Mouse (Mus musculus) cerebellum, adult 2 months (tissue): ENCODE results near the gene Nfya. TPM values are rescaled to one million over a fixed set of nuclear protein-coding genes. Genes with fewer than 3 reads are reported as not detected.

ENCODE experiments used
- DNase-seq, 2 experiments: peaks; one replicate each; pipeline ENCODE4 v3.0.0; 2021
- H3K27ac ChIP-seq: fragments of 200-500 bp; 2 replicates; pipeline ENCODE4 v1.5.1; 2012; ENCODE audit warnings: low read length, control low read depth, inconsistent platforms; ENCODE audit not compliant: insufficient read depth
- H3K27me3 ChIP-seq: fragments of 200-500 bp; 2 replicates; pipeline ENCODE4 v1.6.1; 2012; ENCODE audit warnings: inconsistent platforms, mild to moderate bottlenecking, low read length, moderate library complexity; ENCODE audit not compliant: control insufficient read depth, insufficient read depth
- H3K4me1 ChIP-seq: fragments of 200-500 bp; 2 replicates; pipeline ENCODE4 v1.6.1; 2011; ENCODE audit warnings: low read length; ENCODE audit not compliant: control insufficient read depth, insufficient read depth
- H3K4me3 ChIP-seq: fragments of 200-500 bp; replicated peaks from 2 replicates; pipeline ENCODE3; 2011; ENCODE audit warnings: mild to moderate bottlenecking, low read depth, low read length, control low read depth; ENCODE audit not compliant: insufficient read depth
- CTCF ChIP-seq: fragments of 200-500 bp; IDR thresholded peaks from 2 replicates; pipeline ENCODE4 v1.5.1; 2011; ENCODE audit warnings: low read depth, mild to moderate bottlenecking, control low read depth, low read length, moderate library complexity, borderline replicate concordance; ENCODE audit not compliant: insufficient read depth
- POLR2A ChIP-seq: fragments of 200-500 bp; IDR thresholded peaks from 2 replicates; pipeline ENCODE4 v1.6.1; 2011; ENCODE audit warnings: low read length, control low read depth, borderline replicate concordance; ENCODE audit not compliant: insufficient read depth
- WGBS: fragments of 180-500 bp; shearing (Covaris S2); methylation state at CpG from one replicate; pipeline ENCODE4 v1.1.7; 2018; 5-methylcytosine and 5-hydroxymethylcytosine counted together
- polyA plus RNA-seq: library from polyadenylated mRNA; depleted of rRNA; stranded (reverse); fragments of >200 nt; gene quantifications from 2 replicates; pipeline ENCODE4 v1.2.3, GENCODE M21; 2012

Gene Nfya
- polyA plus RNA-seq, 1 experiment = 20.3 TPM

GRCm38 (mm10) chr17:48404706-48405105 lies 5.0 kb downstream of the Nfya start:
- no peak overlapping the region for H3K27ac ChIP-seq
- H3K4me1 ChIP-seq = peaks cover 3% of the 10 kb centered on the region; the same call in 1 of the 2 replicates
- no peak for DNase-seq
- 95% methylated on average over 1 of the region's 1 CpGs for WGBS
- no peaks in the 10 kb centered on the region for H3K27me3 ChIP-seq
- TF ChIP-seq POLR2A = no peak
- no peak for TF ChIP-seq CTCF
- no peak overlapping the region for H3K4me3 ChIP-seq

- Histone ChIP-seq H3K27ac (no peak overlapping the region), H3K27me3 (no peaks in the 10 kb centered on the region), H3K4me3 (no peak overlapping the region), H3K4me1 (peaks cover 3% of the 10 kb centered on the region)
- TF ChIP-seq CTCF (no peak), POLR2A (no peak)
- no peak for DNase-seq
- 95% methylated on average over 2 of the region's 2 CpGs for WGBS
Observed at GRCm38 (mm10) chr17:48403848-48404247, 5.9 kb downstream of the Nfya start.

DNA sequence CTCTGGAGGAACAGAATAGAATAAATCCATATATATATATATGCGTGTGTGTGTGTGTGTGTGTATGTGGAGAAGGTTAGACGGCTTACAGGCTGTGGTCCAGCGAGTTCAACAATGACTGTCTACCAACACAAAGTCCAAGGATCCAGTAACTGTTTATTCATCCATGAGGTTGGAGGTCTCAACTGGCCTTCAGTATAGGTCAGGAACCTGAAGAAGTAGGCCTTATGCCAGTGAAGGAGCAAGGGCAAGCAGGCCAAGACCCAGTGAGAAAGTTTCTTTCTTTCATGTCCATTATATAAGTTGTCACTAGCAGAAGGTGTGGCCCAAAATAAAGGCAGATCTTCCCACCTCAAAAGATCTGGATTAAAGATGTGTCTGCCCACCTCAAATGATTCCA lies 7.0 kb downstream of the Nfya start:
- no peak for TF ChIP-seq CTCF
- TF ChIP-seq POLR2A = no peak
- WGBS = 97% methylated on average over 3 of the region's 3 CpGs

DNA sequence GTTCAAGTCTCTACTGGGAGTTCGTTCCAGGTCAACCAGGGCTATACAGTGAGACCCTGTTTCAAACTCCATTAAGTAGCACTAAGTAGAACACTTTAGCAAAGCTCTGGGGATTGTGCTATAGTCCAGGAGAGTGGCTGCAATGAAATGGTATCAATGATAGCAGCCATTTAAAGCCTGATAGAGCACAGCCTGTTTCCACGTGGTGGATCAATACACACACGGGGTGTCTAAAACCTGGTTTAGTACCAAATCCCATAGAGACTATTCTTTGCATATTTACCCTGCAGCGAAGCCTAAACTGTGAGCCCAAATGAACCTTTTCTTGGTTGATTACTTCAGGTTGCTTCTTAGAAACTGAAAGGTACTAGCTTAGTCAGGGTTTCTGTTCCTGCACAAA lies 8.0 kb downstream of the Nfya start:
- H3K27me3 ChIP-seq = no peaks in the 10 kb centered on the region
- H3K27ac ChIP-seq = no peak overlapping the region
- TF ChIP-seq CTCF (no peak), POLR2A (no peak)
- no peak for DNase-seq
- no peak overlapping the region for H3K4me3 ChIP-seq
- no peaks in the 10 kb centered on the region; the same call in 1 of the 2 replicates for H3K4me1 ChIP-seq
- 95% methylated on average over 4 of the region's 4 CpGs for WGBS

More for the DNA sequence above, 7.0 kb downstream of the Nfya start:
- Histone ChIP-seq H3K27ac (no peak overlapping the region), H3K27me3 (no peaks in the 10 kb centered on the region), H3K4me3 (no peak overlapping the region), H3K4me1 (peaks cover 3% of the 10 kb centered on the region)
- DNase-seq = no peak

DNA sequence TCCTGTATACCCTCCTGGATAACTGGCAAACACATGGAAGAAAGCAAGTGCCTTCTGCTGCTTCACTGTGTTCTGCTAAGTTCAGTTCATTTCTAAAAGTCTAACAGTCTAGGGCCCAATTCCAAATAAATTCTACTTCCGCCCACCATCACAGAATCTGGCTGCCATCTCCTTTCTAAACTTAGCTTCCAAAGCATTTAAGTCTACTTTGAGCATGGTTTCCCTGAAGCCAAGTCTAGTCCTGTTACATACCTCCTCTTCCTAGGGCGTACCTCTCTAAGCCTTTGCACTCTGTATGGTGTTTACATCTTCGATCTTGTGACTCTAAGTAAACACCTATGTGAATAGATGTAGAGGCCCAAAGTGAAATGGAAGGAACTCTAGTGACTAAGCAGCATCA lies 17.1 kb downstream of the Nfya start:
- Histone ChIP-seq H3K4me1 (no peaks in the 10 kb centered on the region), H3K4me3 (no peak overlapping the region), H3K27ac (no peak overlapping the region), H3K27me3 (no peaks in the 10 kb centered on the region)
- 97% methylated on average over 3 of the region's 3 CpGs for WGBS
- no peak for DNase-seq
- TF ChIP-seq POLR2A (no peak), CTCF (no peak)

DNA sequence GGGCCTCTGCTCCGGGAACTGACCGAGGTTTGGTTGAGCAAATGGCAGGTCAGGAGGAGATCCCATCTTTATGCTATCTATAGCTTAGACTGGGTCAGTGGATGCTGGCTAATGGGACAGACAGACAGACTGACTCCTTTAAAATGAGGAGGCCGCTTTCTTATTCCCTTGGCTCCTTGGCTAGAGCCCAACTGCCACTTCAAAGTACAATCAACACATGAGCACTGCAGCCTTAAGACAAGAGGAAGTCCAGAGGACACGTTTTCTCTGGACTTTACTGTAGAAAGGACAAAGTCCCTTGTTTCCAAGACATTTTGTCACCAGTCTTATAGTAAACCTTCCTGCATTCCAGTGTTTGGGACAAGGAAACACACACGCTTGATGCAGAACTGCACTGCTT lies 18.3 kb downstream of the Nfya start:
- DNase-seq = no peak
- WGBS = 83% methylated on average over 5 of the region's 5 CpGs
- Histone ChIP-seq H3K4me3 (no peak overlapping the region), H3K4me1 (no peaks in the 10 kb centered on the region), H3K27me3 (no peaks in the 10 kb centered on the region), H3K27ac (no peak overlapping the region)
- TF ChIP-seq POLR2A (no peak), CTCF (no peak)

- H3K4me3 ChIP-seq = no peak overlapping the region
- no peak for TF ChIP-seq POLR2A
- no peak for TF ChIP-seq CTCF
- DNase-seq = no peak
- no peaks in the 10 kb centered on the region for H3K27me3 ChIP-seq
- no peak overlapping the region for H3K27ac ChIP-seq
- 94% methylated on average over 5 of the region's 5 CpGs for WGBS
- no peaks in the 10 kb centered on the region for H3K4me1 ChIP-seq
Observed at GRCm38 (mm10) chr17:48389442-48389841, 20.3 kb downstream of the Nfya start.

DNA sequence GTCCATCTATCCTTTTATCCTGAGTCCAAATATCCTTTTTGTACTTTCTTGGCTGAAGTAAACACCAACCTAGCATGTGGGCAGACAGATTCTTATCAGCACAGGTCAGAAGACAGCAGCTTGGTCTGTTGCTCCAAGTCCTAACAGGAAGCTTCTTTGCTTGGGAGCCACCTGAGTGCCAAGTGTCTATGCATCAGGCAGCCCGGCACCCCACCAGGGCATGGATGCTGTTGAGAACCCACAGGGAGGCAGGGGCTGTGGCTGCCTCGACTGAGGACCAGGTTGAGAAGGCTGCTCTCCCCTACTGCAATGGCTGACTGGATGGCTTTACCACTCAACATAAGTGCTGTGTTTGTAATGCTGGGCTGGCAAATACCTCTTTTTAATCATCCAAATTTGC lies 21.0 kb downstream of the Nfya start:
- Histone ChIP-seq H3K27me3 (no peaks in the 10 kb centered on the region), H3K4me1 (no peaks in the 10 kb centered on the region), H3K4me3 (no peak overlapping the region), H3K27ac (no peak overlapping the region)
- no peak for DNase-seq
- WGBS = 72% methylated on average over 2 of the region's 2 CpGs
- TF ChIP-seq CTCF = no peak
- TF ChIP-seq POLR2A = no peak
